8 mouse cellular contexts compared by ENCODE assay signal in genomic region chr12:105981121-105981973, GRCm38 (mm10). TPM values are rescaled to one million over a fixed set of nuclear protein-coding genes. Genes with fewer than 3 reads are reported as not detected.
DNase-seq lines count a peak whose midpoint lies in the region; ATAC-seq and TF ChIP-seq lines count a peak whose summit lies in the region.

No protein-coding gene starts in this region.

- H3K9me3 ChIP-seq in heart, embryonic 16.5 days (replicated peaks; ENCODE audit: control insufficient read depth, low read length): peaks cover 6% of the 10 kb centered on the region
- no peaks in the 10 kb centered on the region for H3K9me3 ChIP-seq in limb, embryonic 14.5 days (ENCODE audit: control insufficient read depth, low read length)
- no peaks in the 10 kb centered on the region for H3K9me3 ChIP-seq in stomach, embryonic 15.5 days

- peak; percentile 28; the same call in 1 of the 2 replicates for ATAC-seq in heart, embryonic 16.5 days (replicated peaks; ENCODE audit: extremely low read depth, insufficient read depth, low FRiP score)
- ATAC-seq in limb, embryonic 14.5 days (ENCODE audit: low FRiP score, low read depth): no peak
- ATAC-seq in stomach, embryonic 15.5 days (ENCODE audit: insufficient read depth, low FRiP score, low read depth): peak; percentile 60; the same call in 1 of the 2 replicates

- H3K36me3 ChIP-seq in heart, embryonic 16.5 days (ENCODE audit: control insufficient read depth, insufficient read depth): no peaks in the 10 kb centered on the region
- H3K36me3 ChIP-seq in limb, embryonic 14.5 days (ENCODE audit: control insufficient read depth, insufficient read depth, low read length): no peaks in the 10 kb centered on the region
- no peaks in the 10 kb centered on the region for H3K36me3 ChIP-seq in stomach, embryonic 15.5 days

- DNase-seq in heart, adult 11 months: peak; percentile 96
- DNase-seq in heart, postnatal 25 days (ENCODE audit: low spot score): no peak
- peak; percentile 67 for DNase-seq in adrenal gland, postnatal 14 days
- DNase-seq in limb, embryonic 14.5 days (ENCODE audit: low spot score): no peak
- no peak for DNase-seq in left cerebral cortex, postnatal 36 days (ENCODE audit: low spot score in 2 of 2)
- no peak for DNase-seq in B cell, adult 2 months

- intact Hi-C loops in heart, postnatal 25 days (cut with DNase I): no loop called here
- intact Hi-C loops in left cerebral cortex, postnatal 36 days (cut with DNase I): no loop called here

- peak overlapping the region; percentile 51 for H3K4me2 ChIP-seq in heart, embryonic 16.5 days (ENCODE audit: low read depth, low read length)
- peak overlapping the region; percentile 15 for H3K4me2 ChIP-seq in limb, embryonic 14.5 days (replicated peaks; ENCODE audit: low read depth, low read length, severe bottlenecking)
- H3K4me2 ChIP-seq in stomach, embryonic 15.5 days: peak overlapping the region; percentile 23; the same call in 1 of the 2 replicates

- TF ChIP-seq POLR2A in limb, embryonic 14.5 days (IDR thresholded peaks at IDR 0.05; ENCODE audit: borderline replicate concordance, extremely low read depth, insufficient read depth, insufficient read length): no peak

- H3K9ac ChIP-seq in heart, embryonic 16.5 days (ENCODE audit: low read length): peak overlapping the region; percentile 4; the same call in 1 of the 2 replicates
- no peak overlapping the region for H3K9ac ChIP-seq in limb, embryonic 14.5 days (ENCODE audit: low read depth, low read length, severe bottlenecking)
- no peak overlapping the region for H3K9ac ChIP-seq in stomach, embryonic 15.5 days

- peak overlapping the region; percentile 9 for H3K4me3 ChIP-seq in heart, embryonic 16.5 days (ENCODE audit: low read length)
- H3K4me3 ChIP-seq in limb, embryonic 14.5 days (replicated peaks; ENCODE audit: low read length): no peak overlapping the region
- H3K4me3 ChIP-seq in stomach, embryonic 15.5 days (replicated peaks): peak overlapping the region; percentile 6; the same call in 1 of the 2 replicates

- 10% methylated on average over 13 of the region's 16 CpGs for WGBS in heart, embryonic 16.5 days
- 27% methylated on average over 10 of the region's 16 CpGs for WGBS in limb, embryonic 14.5 days
- WGBS in stomach, embryonic 15.5 days: 18% methylated on average over 14 of the region's 16 CpGs

- H3K27ac ChIP-seq in heart, embryonic 16.5 days (ENCODE audit: low read length): no peak overlapping the region
- no peak overlapping the region for H3K27ac ChIP-seq in limb, embryonic 14.5 days (replicated peaks; ENCODE audit: low read depth, low read length)
- no peak overlapping the region for H3K27ac ChIP-seq in stomach, embryonic 15.5 days

- no peaks in the 10 kb centered on the region for H3K27me3 ChIP-seq in heart, embryonic 16.5 days (ENCODE audit: control insufficient read depth, insufficient read depth, low read length)
- H3K27me3 ChIP-seq in limb, embryonic 14.5 days (ENCODE audit: control insufficient read depth, insufficient read depth, low read length): no peaks in the 10 kb centered on the region
- no peaks in the 10 kb centered on the region for H3K27me3 ChIP-seq in stomach, embryonic 15.5 days (replicated peaks)

- no peaks in the 10 kb centered on the region for H3K4me1 ChIP-seq in heart, embryonic 16.5 days (ENCODE audit: control insufficient read depth, insufficient read depth, low read length)
- H3K4me1 ChIP-seq in limb, embryonic 14.5 days (ENCODE audit: control insufficient read depth, insufficient read depth, low read length): peaks cover 3% of the 10 kb centered on the region; the same call in 1 of the 2 replicates
- H3K4me1 ChIP-seq in stomach, embryonic 15.5 days: no peaks in the 10 kb centered on the region

RNA-seq across cellular contexts. Expression of gene Vrk1, which starts 28.7 kb away (rescaled TPM):
- total RNA-seq in heart, postnatal 25 days (2021): 1 to 10 TPM; 7.5 to 8.6 TPM
- 21.5 and 24.1 TPM in 2 replicates for total RNA-seq in adrenal gland, postnatal 14 days (2021)
- 40.8 and 50.5 TPM in 2 replicates for polyA plus RNA-seq in heart, embryonic 16.5 days (2015; fragmentation: Nextera tagmentation; extraction: Ambion mirVana)
- polyA plus RNA-seq in limb, embryonic 14.5 days (2012; rRNA removed): 25.3 and 36.1 TPM in 2 replicates
- polyA plus RNA-seq in limb, embryonic 14.5 days (2014; fragmentation: Nextera tagmentation; extraction: Ambion mirVana): 50.2 and 52.4 TPM in 2 replicates
- 64.3 and 68.9 TPM in 2 replicates for polyA plus RNA-seq in stomach, embryonic 15.5 days (2015; fragmentation: Nextera tagmentation; extraction: Ambion mirVana)
- 10 to 100 TPM; 15.2 to 16.8 TPM for total RNA-seq in left cerebral cortex, postnatal 36 days (2021)

Comparison
In these comparisons a context has a peak if more than half of its experiments do, and no peak if none do; other contexts are left out.
1. DNase-seq: peak in heart, adult 11 months (single experiment) and adrenal gland, postnatal 14 days (single experiment); none in heart, postnatal 25 days (single experiment), limb, embryonic 14.5 days (single experiment), left cerebral cortex, postnatal 36 days (0 of 2) and B cell, adult 2 months (0 of 2).
2. Peak in every context shown above with its lines, with median percentiles within 50 percentile points of each other: H3K4me2 ChIP-seq.